Mouse (Mus musculus) mouse trophoblast stem cell (cell line): ENCODE results near the gene Bola3.
"Not testable (repeated sequence)": the region's sequence is repeated elsewhere in the genome, so short reads cannot be mapped to it uniquely, and the experiment has no call there.

ENCODE experiments used
- in situ Hi-C, 2 experiments: fragments of 300-500 bp; cut with MseI, MboI; formaldehyde crosslinking; loops; 2 replicates in 1 of 2; 3 replicates in 1 of 2; pipeline ENCODE4 v1.15.1; 2025

Bola3 gene

GRCm38 (mm10) chr6:83348873-83349272 lies at the start of gene Bola3:
Bola3 (plus strand) TSS chr6:83349147.
- in situ Hi-C loops: no loop called here

DNA sequence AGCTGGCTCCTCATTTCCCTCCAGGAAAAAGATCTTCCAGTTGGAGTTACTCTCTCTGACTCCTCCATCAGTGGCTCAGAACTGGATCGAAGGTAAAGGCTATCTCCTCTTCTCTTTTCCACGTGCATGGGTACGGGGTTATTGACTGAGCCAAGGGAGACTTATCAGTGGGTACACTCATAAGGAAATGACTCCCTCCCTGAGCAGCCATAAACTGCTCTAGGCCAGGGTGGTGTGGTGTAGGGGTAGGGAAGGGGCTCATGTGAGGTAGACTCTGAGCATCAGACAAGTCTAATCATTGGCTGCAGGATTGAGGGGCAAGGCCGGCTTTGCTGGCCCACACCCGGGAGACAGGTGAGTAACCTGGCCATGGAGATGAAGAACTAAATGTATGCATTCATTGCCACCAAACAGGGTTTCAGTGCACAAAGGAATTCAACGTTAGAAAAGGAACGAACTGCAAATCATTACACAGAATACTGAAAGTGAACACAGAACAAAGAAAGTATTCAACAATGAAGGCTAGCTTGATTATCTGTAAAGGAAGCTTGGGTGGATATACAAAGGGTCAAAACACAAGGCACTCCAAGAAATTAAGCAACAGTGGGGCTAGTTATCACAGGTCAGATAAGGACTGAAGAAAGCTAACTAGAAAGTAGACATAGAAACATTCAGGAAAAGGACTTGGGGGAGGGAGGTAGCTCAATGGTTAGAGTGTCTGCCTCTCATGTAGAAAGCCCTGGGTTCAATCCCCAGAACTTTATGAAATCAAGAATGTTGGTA lies 48.3 kb upstream of the Bola3 start:
- in situ Hi-C loops: no loop called here

- in situ Hi-C loops: no loop called here
These were observed 47.7 kb upstream of the Bola3 start for GRCm38 (mm10) chr6:83301294-83301693.

GRCm38 (mm10) chr6:83302264-83302663 lies 46.7 kb upstream of the Bola3 start:
- in situ Hi-C loops: no loop called here

DNA sequence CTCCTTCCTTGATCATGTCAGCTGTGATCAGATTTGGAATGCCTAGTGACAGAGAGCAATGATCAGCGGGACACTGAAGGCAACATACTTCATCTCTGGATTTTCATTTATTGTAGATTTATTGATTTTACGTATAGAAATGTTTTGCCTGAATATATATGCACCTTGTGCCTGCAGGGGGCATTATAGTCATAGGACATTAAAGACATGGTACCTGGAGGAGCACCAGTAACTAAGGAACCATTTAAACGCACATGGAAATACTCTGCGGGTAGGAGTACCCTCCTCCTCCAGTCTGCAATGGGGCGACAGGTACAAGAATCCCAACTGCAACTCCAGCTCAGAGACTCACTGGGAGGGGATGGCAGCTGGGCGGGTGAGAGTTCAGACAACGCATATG lies 39.9 kb upstream of the Bola3 start:
- in situ Hi-C loops: no loop called here

GRCm38 (mm10) chr6:83311206-83311605 lies 37.7 kb upstream of the Bola3 start:
- in situ Hi-C loops: no loop called here

DNA sequence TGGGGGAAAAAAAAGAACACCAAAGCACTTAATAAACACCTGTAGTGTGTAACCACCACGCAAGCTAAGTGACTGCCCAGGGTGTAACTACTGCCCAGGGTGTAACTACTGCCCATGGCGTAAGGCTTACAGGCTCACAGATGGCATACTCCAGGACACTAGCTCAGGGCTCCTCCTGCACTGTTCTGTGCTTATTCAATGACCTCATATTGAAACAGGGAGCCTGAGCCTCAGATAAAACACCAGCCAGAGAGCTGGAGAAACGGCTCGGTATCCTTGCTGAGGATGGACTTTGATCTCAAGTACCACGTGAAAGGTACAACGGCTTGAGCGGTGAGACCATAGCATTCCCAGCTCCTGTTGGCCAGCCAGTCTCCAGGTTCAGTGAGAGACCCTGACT lies 36.9 kb upstream of the Bola3 start:
- in situ Hi-C loops: no loop called here

DNA sequence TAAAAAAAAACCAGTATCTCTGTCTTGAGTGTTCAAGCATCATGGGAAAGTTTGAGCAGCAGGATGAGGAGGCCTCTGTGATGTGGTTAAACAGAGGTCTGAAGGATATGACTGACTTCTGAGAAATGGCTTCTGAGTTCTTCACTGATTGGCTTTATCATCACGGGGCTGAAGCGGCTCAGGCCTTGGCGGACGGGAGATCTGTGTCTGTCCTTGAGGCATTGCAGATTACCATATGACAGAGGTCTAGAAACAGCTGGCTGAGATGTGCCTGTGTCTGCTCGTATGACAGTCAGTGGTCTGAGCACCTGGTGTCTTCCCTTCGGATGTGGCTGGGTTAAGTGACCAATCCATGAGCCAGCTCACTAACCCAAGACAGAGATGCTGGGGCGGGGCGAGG lies 36.4 kb upstream of the Bola3 start:
- in situ Hi-C loops: no loop called here

DNA sequence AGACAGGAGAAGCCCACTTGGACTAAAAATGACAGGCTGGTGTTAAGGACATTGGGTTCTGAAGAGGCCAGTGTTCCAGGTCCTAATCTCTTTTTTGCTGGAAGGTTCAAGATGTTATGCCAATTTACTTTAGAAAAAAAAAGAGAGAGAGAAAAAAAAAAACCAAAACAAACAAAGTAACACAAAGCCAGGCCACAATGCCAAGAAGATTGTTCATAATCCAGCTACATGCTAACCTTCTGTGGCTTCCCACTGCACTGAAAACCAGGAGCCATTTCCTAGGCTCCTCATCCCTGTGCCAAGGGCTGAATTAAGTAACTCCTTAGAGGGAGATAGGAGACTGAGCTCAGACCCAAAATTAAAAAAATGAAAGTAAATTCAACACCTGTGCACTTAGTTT lies 33.7 kb upstream of the Bola3 start:
- in situ Hi-C loops: no loop called here

DNA sequence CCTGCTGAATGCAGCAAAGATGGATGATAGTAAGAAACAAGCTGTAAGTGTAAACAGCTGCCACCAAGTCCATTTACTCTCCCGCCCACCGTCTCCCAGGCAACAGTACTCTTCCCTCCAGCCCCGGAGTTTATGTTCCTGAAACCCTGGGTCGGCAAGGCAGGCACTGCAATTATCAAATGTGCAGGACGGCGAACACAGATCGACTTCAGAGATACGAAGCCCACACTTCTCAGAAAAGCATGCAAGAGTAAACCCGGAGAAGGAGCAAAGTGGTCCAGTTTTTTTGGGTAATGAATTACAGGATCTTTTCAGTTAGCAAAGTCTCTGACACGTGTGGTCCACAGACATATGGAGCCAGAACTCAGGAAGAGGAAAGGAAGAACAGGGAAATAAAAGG lies 32.9 kb upstream of the Bola3 start:
- in situ Hi-C loops: no loop called here

- in situ Hi-C loops: no loop called here
These were observed 31.7 kb upstream of the Bola3 start for GRCm38 (mm10) chr6:83317108-83317741.

DNA sequence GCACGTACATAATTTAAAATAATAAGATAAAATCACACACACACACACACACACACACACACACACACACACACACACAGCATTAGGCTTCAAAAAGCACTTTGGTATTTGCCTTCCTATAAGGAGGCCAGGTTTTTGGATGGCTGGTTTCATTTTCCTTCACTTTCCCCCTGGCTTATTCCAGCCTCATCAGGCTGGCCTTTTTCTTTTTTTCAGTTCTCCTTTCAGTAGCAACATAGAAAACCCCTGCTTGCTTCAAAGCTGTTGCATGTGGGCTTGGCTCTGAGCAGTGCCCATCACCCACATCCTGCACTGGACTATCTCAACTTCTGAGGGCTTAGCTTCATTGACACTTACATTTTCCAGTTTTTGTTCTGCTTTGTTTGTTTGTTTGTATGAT lies 27.0 kb upstream of the Bola3 start:
- in situ Hi-C loops: no loop called here

GRCm38 (mm10) chr6:83322794-83323193 lies 26.2 kb upstream of the Bola3 start:
- in situ Hi-C loops: no loop called here

DNA sequence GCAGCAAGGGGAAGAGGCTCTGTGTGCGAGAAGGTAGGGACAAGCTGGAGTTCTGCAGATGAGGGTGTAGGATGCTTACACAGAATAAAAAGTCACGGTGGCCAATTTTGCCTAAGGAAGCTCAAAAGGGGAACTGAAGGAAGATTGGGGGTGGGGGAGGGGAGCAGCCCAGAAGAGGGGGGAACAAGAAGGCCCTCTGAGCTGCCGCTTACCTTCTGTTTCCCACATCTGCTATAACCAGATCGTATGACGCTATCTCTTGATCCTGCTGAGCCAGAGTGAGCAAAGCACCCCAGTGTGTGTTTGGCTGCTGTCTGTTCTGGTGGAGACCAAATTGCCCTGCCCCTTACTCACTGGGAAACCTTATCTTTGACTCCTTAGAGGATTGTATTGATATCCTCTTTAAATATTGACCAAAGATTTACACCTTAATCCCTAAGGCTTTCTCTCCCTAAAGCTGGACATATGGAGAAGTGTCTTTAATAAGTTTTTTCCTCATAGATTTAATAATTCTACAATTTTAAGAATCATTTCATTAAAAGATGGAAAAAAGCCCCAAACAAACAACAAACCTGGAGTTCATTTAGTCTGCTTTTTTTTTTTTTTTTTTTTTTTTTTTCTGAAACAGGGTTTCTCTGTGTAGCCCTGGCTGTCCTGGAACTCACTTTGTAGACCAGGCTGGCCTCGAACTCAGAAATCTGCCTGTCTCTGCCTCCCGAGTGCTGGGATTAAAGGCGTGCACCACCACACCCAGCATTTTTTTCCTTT lies 25.1 kb upstream of the Bola3 start:
- in situ Hi-C loops: no loop called here

DNA sequence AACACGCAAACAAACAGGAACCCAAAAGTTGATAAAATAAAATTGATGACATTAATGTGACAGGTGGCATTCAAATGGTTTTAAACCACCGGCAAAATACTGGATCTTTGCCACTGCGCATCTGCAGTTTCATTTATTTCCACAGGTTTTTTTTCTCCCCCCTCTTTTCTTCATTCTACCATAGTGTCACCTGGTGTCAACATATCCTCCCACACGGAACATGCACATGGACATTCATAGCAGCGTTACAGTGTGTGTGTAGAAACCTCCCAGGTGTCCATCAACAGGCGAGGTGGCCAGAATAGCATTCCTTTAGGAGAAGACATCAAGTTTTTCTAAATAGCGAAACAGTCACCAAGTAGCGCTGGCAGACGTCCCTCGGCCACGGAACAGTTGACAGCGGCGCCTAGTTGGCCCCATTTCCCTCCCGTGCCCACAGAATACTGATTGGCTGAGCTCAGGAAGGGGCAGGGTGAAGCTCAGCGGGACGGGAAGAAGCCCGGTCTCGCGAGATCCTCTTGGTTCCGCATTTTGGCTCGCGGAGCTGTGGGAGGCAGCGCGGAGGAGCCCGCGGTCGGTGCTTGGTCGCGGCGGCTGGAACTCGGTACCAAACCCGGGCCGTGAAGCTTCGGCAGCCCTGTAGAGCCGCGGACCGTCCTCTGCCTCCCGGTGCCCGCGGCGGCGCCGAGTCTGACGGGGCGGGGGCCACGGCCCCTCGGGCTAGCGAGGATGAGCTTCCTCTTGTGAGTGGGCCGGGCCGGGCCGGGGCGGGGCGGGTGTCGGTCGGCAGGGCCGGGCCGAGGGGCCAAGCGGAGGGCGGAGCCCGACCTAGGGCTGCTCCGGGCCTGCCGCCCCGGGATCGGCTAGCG lies 23.2 kb upstream of the Bola3 start, which contains the start of the genes Mthfd2 and Mob1a:
Gene Mthfd2, minus strand, starts transcription at position 384 of the 869 bp plus-strand sequence.
Gene Mob1a, plus strand, starts transcription at position 492 of the 869 bp plus-strand sequence.
- in situ Hi-C loops: no loop called here

GRCm38 (mm10) chr6:83326394-83326736 lies 22.6 kb upstream of the Bola3 start:
- in situ Hi-C loops: no loop called here

DNA sequence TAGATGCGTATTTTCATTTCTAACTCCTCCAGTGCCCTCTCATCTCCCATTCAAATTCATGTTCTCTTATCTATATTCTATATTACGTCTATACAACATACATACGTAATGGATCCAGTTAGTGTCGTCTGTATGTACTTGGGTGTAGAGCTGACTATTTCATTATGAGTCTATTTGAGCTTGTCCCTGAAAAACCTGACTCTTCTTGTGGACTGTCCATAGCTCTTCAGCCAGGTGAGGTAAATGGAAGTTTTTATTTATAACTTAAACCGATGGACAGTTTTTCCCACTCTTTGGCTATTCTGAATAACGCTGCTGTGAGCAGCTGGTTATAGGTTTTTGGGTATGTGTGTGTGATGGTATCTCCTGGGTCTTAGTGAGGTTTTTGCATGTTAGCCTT lies 22.2 kb upstream of the Bola3 start:
- in situ Hi-C loops: no loop called here

DNA sequence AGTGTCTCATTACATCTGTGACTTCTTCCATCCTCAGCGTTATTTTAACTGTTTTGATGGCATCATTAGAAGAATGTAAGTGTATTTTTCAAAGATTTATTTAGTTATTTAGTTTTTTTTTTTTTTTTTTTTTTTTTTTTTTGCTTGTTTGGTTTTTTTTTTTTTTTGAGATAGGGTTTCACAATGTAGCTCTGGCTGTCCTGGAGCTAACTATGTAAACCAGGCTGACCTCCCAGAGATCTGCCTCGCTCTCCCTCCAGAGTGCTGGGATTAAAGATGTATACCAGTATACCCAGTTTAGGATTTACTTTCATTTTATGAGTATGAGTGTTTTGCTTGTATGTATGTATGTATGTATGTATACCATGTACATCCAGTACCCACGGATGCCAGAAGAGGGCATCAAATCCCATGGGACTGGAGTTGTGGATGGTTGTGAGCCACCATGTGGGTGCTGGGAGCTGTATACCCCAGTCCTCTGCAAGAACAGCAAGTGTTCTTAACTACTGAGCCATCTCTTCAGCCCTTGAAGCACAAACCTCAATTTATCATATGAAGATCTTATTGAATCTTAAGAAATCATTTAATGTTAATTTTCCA lies 21.3 kb upstream of the Bola3 start:
- in situ Hi-C loops: no loop called here

DNA sequence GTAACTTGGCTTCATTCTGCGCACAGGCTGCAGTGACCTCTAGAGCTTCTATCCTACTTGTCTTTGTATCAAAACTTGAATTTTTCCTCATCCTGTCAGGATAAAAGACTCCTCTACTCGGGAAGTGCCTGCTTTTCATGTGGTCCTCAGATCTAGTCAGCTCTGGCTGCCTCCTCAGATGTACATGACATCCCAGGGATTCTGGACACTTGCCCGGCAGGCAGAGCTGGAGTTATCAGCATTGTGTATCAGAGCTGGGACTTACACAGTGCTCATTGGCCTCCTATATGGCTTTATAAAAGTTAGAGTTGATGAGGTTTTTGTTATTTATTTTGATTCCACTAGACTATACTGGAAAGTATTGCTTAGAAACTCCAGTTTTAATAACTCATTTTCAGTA lies 7.6 kb upstream of the Bola3 start:
- in situ Hi-C loops: no loop called here

GRCm38 (mm10) chr6:83342957-83343356 lies 6.0 kb upstream of the Bola3 start:
- in situ Hi-C loops: no loop called here

DNA sequence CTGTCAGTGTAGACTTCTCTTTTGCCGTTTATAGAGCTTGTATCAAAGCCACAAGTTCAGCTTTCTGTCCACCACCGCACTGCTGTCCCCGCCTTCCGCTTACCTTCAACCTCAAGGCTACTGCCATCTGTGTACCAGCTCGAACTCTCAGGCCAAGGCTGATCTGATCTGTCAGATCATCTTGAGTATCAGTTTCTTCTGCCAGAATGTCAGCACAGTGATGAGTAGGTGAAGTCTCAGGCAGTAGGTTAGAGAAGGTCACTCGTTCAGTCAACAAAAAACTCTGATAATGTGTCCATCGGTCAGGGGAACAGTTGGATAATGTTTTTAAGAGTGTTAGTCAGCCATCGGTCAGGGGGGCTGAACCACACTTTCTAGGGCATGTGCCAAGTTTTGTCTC lies 3.7 kb upstream of the Bola3 start:
- in situ Hi-C loops: not testable (repeated sequence)
